ENCODE assay signal across 7 mouse cellular contexts in genomic region chrX:102005141-102005641, GRCm38 (mm10).
DNase-seq lines count a peak whose midpoint lies in the region; ATAC-seq and TF ChIP-seq lines count a peak whose summit lies in the region.

No protein-coding gene starts in this region.

- WGBS in embryonic facial prominence, embryonic 13.5 days: 14% methylated on average over 9 of the region's 10 CpGs
- 29% methylated on average over 10 of the region's 10 CpGs for WGBS in hindbrain, postnatal 0 days
- 11% methylated on average over 7 of the region's 10 CpGs for WGBS in midbrain, embryonic 11.5 days

- peaks cover 88% of the 10 kb centered on the region for H3K27me3 ChIP-seq in embryonic facial prominence, embryonic 13.5 days
- no peaks in the 10 kb centered on the region for H3K27me3 ChIP-seq in hindbrain, postnatal 0 days (ENCODE audit: insufficient read depth, low read length)
- H3K27me3 ChIP-seq in midbrain, embryonic 11.5 days (ENCODE audit: control insufficient read depth, insufficient read depth, low read length): peaks cover 37% of the 10 kb centered on the region

- no peaks in the 10 kb centered on the region for H3K36me3 ChIP-seq in embryonic facial prominence, embryonic 13.5 days
- no peaks in the 10 kb centered on the region for H3K36me3 ChIP-seq in hindbrain, postnatal 0 days (ENCODE audit: insufficient read depth, low read length)
- H3K36me3 ChIP-seq in midbrain, embryonic 11.5 days (ENCODE audit: control insufficient read depth, insufficient read depth, low read length): no peaks in the 10 kb centered on the region

- DNase-seq in left cerebral cortex, postnatal 36 days (ENCODE audit: low spot score in 2 of 2): peak; percentile 24 to 41
- DNase-seq in left cerebral cortex, postnatal 14 days (ENCODE audit: low spot score in 2 of 2): no peak
- DNase-seq in hindbrain, postnatal 0 days (ENCODE audit: low spot score): peak; percentile 4
- DNase-seq in midbrain, embryonic 11.5 days (ENCODE audit: low spot score, missing footprints): peak; percentile 86
- DNase-seq in thymus, postnatal 4 days: no peak
- no peak for DNase-seq in layer of hippocampus, postnatal 25 days (ENCODE audit: extremely low spot score in 1 of 2, low spot score in 1 of 2)

- H3K9me3 ChIP-seq in embryonic facial prominence, embryonic 13.5 days: no peaks in the 10 kb centered on the region
- H3K9me3 ChIP-seq in hindbrain, postnatal 0 days (ENCODE audit: low read length): no peaks in the 10 kb centered on the region
- H3K9me3 ChIP-seq in midbrain, embryonic 11.5 days (ENCODE audit: control insufficient read depth, low read length): no peaks in the 10 kb centered on the region

- no peak for TF ChIP-seq CTCF in hindbrain, postnatal 0 days (IDR thresholded peaks at IDR 0.05; ENCODE audit: low read depth)

- intact Hi-C loops in left cerebral cortex, postnatal 36 days (cut with DNase I): no loop called here
- intact Hi-C loops in left cerebral cortex, postnatal 14 days (cut with DNase I): no loop called here

- 0 out of 2 replicates have a peak overlapping the region, but pooled peaks have one; percentile 44 for H3K27ac ChIP-seq in embryonic facial prominence, embryonic 13.5 days
- H3K27ac ChIP-seq in hindbrain, postnatal 0 days: no peak overlapping the region
- no peak overlapping the region for H3K27ac ChIP-seq in midbrain, embryonic 11.5 days (ENCODE audit: low read depth, low read length)

- H3K4me1 ChIP-seq in embryonic facial prominence, embryonic 13.5 days: peaks cover 24% of the 10 kb centered on the region; the same call in 1 of the 2 replicates
- H3K4me1 ChIP-seq in hindbrain, postnatal 0 days (ENCODE audit: insufficient read depth, low read length): 0 out of 2 replicates have a peak, but pooled peaks cover 3% of the 10 kb centered on the region
- H3K4me1 ChIP-seq in midbrain, embryonic 11.5 days (ENCODE audit: control insufficient read depth, insufficient read depth, low read length): peaks cover 7% of the 10 kb centered on the region

- ATAC-seq in embryonic facial prominence, embryonic 13.5 days (ENCODE audit: insufficient number of reproducible peaks, insufficient read depth, low FRiP score, low TSS enrichment, low read depth): peak; percentile 71; the same call in 1 of the 2 replicates
- ATAC-seq in hindbrain, postnatal 0 days: peak; percentile 30; the same call in 1 of the 2 replicates
- peak; percentile 33; the same call in 1 of the 2 replicates for ATAC-seq in midbrain, embryonic 11.5 days (ENCODE audit: low FRiP score)

- peak overlapping the region; percentile 55 for H3K4me2 ChIP-seq in embryonic facial prominence, embryonic 13.5 days
- peak overlapping the region; percentile 57 for H3K4me2 ChIP-seq in hindbrain, postnatal 0 days (ENCODE audit: low read depth, low read length)
- H3K4me2 ChIP-seq in midbrain, embryonic 11.5 days: peak overlapping the region; percentile 47

- peak overlapping the region; percentile 59 for H3K9ac ChIP-seq in embryonic facial prominence, embryonic 13.5 days
- H3K9ac ChIP-seq in hindbrain, postnatal 0 days (replicated peaks; ENCODE audit: low read length): no peak overlapping the region
- peak overlapping the region; percentile 27; the same call in 1 of the 2 replicates for H3K9ac ChIP-seq in midbrain, embryonic 11.5 days (ENCODE audit: low read length)

- peak overlapping the region; percentile 28 for H3K4me3 ChIP-seq in embryonic facial prominence, embryonic 13.5 days
- H3K4me3 ChIP-seq in hindbrain, postnatal 0 days (ENCODE audit: low read length): peak overlapping the region; percentile 33
- H3K4me3 ChIP-seq in midbrain, embryonic 11.5 days (ENCODE audit: low read depth, low read length): peak overlapping the region; percentile 15; the same call in 1 of the 2 replicates

Comparison
In these comparisons a context has a peak if more than half of its experiments do, and no peak if none do; other contexts are left out.
1. DNase-seq: peak in left cerebral cortex, postnatal 36 days (2 of 2), hindbrain, postnatal 0 days (single experiment) and midbrain, embryonic 11.5 days (single experiment); none in left cerebral cortex, postnatal 14 days (0 of 2), thymus, postnatal 4 days (single experiment) and layer of hippocampus, postnatal 25 days (0 of 2).
2. Peak in every context shown above with its lines, with median percentiles within 50 percentile points of each other: ATAC-seq, H3K4me2 ChIP-seq and H3K4me3 ChIP-seq.